Mouse (Mus musculus) mesoderm, embryonic 11.5 days (tissue): Measurements from ENCODE around the gene Pogz.
A peak's percentile ranks its signal among the peaks of the same experiment; 100 is the strongest.
"Not testable (repeated sequence)": the region's sequence is repeated elsewhere in the genome, so short reads cannot be mapped to it uniquely, and the experiment has no call there.

Source experiments
- DNase-seq: peaks from one replicate; pipeline ENCODE4 v3.0.0-alpha.2; 2012; ENCODE audit warnings: low read depth, low spot score

Gene Pogz

GRCm38 (mm10) chr3:94832701-94833100, 4.7 kb upstream of the Pogz start:
- no peak for DNase-seq

- no peak for DNase-seq
These were observed 4.0 kb upstream of the Pogz start for GRCm38 (mm10) chr3:94833358-94833757.

DNA sequence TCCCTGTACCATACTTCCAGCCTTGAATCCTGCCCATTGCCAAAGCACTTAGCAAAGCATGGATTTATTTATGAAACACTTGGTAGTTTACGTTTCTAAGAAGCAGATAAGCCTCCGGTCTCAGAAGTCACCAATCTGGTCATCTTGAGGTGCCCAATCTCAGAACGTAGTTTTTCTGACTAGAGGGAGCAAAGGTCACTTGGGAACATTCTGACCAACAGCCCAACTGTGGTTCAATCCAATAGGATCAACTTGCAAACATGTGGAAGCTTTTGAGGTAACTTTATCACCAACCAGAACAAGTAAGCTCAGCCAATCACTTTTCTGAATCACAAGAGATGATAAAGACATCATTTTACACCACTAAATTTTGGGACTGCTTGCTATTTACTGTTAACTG, 2.0 kb upstream of the Pogz start:
- DNase-seq: no peak

GRCm38 (mm10) chr3:94837959-94838496, 661 bp downstream of the Pogz start:
- DNase-seq: peak; percentile 87

- DNase-seq: no peak
These were observed 1.3 kb downstream of the Pogz start for GRCm38 (mm10) chr3:94838631-94839030.

DNA sequence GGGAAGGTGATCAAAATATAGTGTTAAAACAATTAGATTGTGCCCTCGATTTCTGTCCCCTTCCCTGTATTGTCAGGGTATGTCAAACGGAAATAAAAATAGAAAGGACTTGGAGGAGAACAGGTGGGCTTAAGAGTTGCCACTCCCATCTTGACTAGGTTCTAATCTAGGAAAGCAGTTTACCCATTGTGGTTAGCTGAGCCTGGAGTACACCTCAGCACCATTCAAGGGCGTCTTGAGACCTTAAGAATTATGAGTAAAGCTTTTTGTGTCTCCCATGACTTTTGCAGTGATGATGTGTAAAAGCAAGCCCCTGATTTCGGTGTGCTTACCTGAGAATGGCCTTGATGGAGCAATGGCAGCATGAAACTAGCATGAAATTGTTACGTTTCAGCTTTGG, 1.7 kb downstream of the Pogz start:
- DNase-seq: no peak

- DNase-seq: no peak
These were observed 10.0 kb downstream of the Pogz start for GRCm38 (mm10) chr3:94847382-94847781.

- no peak for DNase-seq
These were observed 12.0 kb downstream of the Pogz start for GRCm38 (mm10) chr3:94849338-94849737.

GRCm38 (mm10) chr3:94851731-94852130, 14.4 kb downstream of the Pogz start:
- DNase-seq: no peak

DNA sequence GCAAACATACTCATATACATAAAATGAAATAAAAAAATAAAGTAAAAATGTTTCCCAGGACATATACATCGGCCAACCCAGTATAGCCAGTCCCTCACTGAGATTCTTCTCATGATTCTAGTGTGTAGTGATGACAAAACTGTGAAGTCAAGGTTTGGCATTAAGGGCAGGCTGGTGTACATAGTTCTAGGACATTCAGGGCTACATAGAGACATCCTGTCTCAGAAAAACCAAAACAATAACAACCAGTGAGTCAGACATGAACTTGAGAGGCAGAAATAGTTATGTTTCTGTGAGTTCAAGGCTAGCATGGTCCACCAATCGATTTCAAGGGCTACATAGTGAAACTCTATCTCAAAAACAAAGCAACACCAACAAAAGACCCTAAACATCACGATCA, 14.8 kb downstream of the Pogz start:
- DNase-seq: no peak

DNA sequence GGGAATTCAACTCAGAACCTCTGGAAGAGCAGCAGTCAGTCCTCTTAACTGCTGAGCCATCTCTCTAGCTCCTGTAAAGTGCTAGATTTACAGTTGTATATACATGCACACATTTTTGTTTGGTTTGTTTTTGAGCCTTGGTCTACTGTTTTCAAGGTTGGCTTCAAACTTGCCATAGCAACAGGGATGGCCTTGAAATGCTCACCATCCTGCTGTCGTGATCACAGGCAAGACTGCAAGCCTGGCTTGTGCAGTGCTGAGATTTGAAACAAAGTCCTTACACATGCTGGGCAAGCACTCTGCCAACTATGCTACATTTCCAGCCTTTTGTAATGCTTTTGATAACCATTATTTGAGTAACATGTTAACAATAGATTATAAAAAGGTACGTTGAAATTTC, 22.1 kb downstream of the Pogz start:
- no peak for DNase-seq

DNA sequence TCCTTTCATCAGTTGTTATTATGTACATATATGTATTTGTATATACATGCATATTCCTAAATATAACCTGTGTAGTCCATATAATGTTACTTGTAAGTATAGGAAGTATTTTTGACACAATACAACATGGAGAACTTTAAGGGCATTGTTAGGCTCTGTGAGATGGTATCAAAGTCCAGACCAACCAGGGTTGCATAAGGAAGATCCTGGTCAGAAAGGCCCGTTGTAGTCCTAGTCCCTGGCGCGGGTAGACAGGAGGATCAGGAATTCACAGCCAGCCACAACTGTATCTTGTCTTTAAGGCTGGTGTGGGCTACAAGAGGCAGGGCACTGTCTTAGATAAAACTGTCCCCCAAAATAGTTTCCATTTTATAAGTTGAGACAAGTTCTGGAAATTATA, 31.6 kb downstream of the Pogz start:
- DNase-seq: no peak

- no peak for DNase-seq
These were observed 41.3 kb downstream of the Pogz start for GRCm38 (mm10) chr3:94878618-94879017.

DNA sequence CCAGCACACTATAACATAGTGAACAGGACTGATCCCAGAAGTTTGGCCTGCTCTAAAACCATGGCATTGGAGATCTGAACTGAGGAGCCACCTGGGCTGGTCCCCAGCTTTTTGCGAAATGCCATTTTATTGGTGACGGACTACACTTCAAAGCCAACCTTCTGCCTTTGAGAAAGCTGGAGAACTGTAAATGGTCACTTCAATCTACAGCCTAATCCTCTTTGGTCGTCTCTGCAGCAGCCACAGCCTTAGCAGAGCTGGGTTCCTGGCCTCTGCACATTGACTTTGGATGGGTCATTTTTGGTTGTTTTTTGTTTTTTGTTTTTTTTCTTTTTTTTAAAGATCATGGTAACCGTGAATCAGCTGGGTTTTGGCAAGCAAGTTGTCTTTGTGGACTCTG, 44.5 kb downstream of the Pogz start:
- DNase-seq: no peak

DNA sequence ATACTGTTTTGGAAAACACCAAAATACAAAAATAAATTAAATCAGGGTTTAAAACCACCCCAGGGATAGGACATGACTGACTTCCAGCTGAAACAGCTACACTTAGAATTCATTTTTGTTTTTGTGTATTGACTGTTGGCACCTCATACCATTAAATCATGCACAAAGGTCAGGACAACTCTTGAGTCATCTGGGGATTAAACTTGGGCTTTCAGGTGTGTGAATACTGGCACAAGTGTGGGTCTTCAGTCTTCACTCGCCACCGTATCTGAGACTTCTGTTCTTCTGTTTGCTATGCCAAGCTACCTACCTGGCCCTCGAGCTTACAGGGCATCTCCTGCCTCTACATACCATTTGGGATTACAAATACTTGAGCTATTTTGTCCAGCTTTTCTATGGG, 45.2 kb downstream of the Pogz start:
- no peak for DNase-seq

DNA sequence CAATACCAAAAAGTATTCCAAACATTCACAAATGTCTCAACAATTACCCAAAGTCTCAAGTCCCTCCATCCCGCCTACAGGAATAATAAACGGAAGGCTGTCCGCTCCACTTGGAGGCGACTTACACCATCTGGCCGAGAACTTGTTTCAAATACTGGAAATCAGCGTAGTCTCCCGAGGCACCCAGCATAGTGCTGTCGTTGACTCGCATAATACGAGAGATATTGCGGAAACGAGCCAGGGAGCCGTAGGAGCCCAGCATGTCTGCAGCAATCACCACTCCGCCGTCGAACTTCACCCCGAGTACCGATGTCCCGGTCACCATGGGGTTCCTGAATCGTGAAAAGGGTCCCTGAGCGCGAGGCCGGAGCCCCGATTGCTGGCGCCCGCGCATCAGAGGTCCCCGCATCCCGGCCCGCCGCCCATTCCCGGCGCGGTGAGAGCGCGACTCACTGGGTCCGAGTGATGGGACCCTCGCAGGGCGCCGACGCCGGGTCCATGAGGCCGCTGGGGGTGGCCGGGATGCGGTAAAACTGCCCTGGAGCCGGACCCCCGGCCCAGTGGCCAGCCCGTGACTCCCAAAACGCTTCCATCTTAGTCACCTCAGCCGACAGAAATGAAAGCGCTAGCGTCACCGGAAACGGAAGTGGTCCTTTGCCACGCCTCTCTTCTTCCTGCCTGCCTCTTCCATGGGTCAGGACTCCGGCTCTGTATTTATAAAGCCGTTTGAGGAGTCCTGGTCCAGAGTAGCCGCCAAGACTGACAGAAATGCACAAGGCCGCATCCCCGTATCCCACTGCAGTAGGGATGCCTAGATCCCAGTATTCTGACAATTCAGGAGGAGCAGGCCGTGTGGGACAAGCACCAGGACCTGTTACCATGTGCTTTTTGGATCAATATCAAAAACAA, 49.2 kb downstream of the Pogz start, which contains the start of gene Psmb4:
Gene Psmb4 (minus strand): TSS at position 646 of the 909 bp plus-strand sequence.
- peak; percentile 89 for DNase-seq

DNA sequence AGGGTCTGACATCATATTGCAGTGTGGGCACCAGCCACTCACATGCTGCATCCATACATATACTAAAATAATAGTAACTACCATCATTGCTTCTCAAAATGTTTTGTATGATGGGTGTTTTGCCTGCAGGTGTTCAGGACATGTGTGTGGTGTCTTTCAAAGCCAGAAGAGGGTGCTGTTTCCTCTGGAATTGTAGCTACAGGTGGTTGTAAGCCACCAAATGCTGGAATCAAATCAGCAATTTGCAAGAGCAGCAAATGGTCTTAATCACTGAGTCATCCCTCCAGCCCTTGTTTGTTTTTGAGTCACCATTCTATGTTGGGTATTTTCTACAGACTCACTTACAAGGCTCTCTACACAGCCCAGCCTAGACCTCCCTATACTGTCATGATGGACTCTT, 51.2 kb downstream of the Pogz start:
- DNase-seq: peak; percentile 33

GRCm38 (mm10) chr3:94894076-94894475, 56.7 kb downstream of the Pogz start:
- DNase-seq: no peak

GRCm38 (mm10) chr3:94902747-94903146, 65.4 kb downstream of the Pogz start:
- DNase-seq: peak; percentile 69

DNA sequence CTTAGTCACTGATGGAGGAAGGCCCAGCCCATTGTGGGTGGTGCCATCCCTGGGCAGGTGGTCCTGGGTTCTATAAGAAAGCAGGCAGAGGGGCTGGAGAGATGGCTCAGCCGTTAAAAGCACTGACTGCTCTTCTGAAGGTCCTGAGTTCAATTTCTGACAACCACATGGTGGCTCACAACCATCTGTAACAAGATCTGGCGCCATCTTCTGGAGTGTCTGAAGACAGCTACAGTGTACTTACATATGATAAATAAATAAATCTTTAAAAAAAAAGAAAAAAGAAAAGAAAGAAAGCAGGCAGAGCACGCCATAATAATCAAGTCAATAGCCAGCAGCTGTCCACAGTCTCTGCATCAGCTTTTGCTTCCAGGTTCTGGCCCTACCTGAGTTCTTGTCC, 67.4 kb downstream of the Pogz start:
- DNase-seq: not testable (repeated sequence)

- no peak for DNase-seq
These were observed 69.1 kb downstream of the Pogz start for GRCm38 (mm10) chr3:94906482-94906881.

DNA sequence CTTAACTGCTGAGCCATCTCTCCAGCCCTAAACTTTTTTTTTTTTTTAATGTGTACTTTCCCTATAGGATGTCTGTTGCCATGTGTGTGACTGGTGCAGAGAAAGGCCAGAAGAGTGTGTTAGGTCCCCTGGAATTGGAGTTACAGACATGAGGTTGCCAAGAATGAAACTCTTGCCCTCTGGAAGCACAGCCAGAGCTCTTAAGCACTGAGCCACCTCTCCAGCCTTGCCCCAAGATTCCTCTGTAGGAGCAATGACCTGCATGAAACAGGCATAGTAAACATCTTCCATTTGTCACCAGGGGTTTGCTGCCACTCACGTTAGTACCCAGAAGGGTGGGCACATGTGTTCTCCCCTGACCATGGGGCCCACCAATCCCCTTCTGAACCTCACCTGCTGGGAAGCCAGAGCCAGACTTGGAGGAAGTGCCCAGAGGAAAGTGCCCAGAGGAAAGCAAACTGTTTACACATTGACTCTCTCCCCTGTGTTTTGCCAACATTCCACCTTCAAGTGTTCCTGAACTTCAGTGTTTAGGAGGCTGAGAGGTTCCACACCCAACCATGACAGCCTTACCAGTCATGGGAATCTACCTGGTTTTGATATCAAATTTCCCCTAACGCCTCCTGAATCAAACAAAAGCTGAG, 73.8 kb downstream of the Pogz start:
- no peak for DNase-seq

DNA sequence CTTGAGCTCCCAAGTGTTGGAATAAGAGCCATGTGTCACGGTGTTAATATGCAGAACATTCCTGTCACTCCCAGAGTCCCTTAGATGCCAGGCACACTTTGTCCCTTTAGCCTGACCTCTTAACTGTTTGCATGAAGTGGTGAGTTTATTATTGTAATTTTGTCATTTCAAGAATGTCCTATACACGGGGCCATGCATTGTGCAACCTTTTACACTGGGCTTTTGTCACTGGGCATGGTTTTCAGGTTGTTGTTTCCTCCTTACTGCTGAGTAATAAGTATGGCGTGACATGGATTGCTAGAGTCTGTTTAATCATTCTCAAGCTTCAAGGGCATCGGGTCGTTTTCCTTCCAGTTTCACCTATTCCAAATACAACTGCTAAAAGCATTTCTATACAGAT, 76.4 kb downstream of the Pogz start:
- no peak for DNase-seq
